Mouse (Mus musculus): ENCODE results near the gene Mbnl2.

- TF ChIP-seq CTCF (IDR thresholded peaks at IDR 0.05; ENCODE audit: low read depth, low read length) (no peak), GATA1 (IDR thresholded peaks at IDR 0.05; ENCODE audit: borderline replicate concordance, low read length) (no peak), TAL1 (conservative IDR thresholded peaks at IDR 0.05; ENCODE audit: low read depth, low read length) (no peak), POLR2AphosphoS5 (IDR thresholded peaks at IDR 0.05; ENCODE audit: insufficient replicate concordance, low read depth, low read length) (no peak)
These were observed 79.1 kb downstream of the Mbnl2 start for GRCm38 (mm10) chr14:120354595-120354994.

Data from G1E (cell line).